Mouse (Mus musculus) gastrocnemius, postnatal 36 days (tissue): Measurements from ENCODE around the gene Olfr846. TPM values are rescaled to one million over a fixed set of nuclear protein-coding genes. Genes with fewer than 3 reads are reported as not detected.

ENCODE experiments used
- DNase-seq, 2 experiments: peaks; one replicate each; pipeline ENCODE4 v3.0.0; 2022
- intact Hi-C: fragments of 180-260 bp; cut with DNase I; formaldehyde crosslinking; loops from one replicate; pipeline ENCODE4 v1.15.1; 2025
- long read RNA-seq, 2 experiments: library from polyadenylated mRNA; stranded (forward); transcript quantifications; one replicate each; pipeline ENCODE4 v2.0.0; 2021
- total RNA-seq, 2 experiments: library from RNA; stranded (reverse); gene quantifications; 2 replicates each; pipeline ENCODE4 v1.2.3; 2021

Olfr846 gene
- total RNA-seq, result not detected
- long read RNA-seq, experiment 1, result 0 reads
- long read RNA-seq, experiment 2, result 0 reads

GRCm38 (mm10) chr9:19363905-19364304, at the start of gene Olfr846:
Olfr846 (minus strand) TSS chr9:19364005.
- DNase-seq, result no peak
- intact Hi-C loops, result no loop called here

- intact Hi-C loops, result no loop called here
- DNase-seq, result no peak
These were observed 14.8 kb upstream of the Olfr846 start, which contains the start of gene Olfr847 for GRCm38 (mm10) chr9:19378569-19378968. Olfr847 (minus strand) TSS chr9:19378669.

- intact Hi-C loops, result loop anchor here (10.0 kb wide), 1 partner anchor 1711 kb away; no protein-coding TSS in a partner anchor
- no peak for DNase-seq
These were observed 27.6 kb downstream of the Olfr846 start, which contains the start of gene Olfr845 for GRCm38 (mm10) chr9:19336157-19336556. Olfr845 (plus strand) TSS chr9:19336457.

- no peak for DNase-seq
- intact Hi-C loops, result no loop called here
These were observed 47.8 kb downstream of the Olfr846 start, which contains the start of gene Olfr844 for GRCm38 (mm10) chr9:19316047-19316446. Olfr844 (plus strand) TSS chr9:19316347.

Other genes with a start within 250 kb of the Olfr846 start
- not detected for gene Olfr836, start 243.6 kb downstream of the Olfr846 start, total RNA-seq
- gene Olfr837, start 227.7 kb downstream of the Olfr846 start, total RNA-seq, result not detected
- gene Olfr839-ps1, start 186.7 kb downstream of the Olfr846 start, total RNA-seq, result not detected
- gene Olfr843, start 112.0 kb downstream of the Olfr846 start, total RNA-seq, result not detected
- gene Olfr844, start 47.7 kb downstream of the Olfr846 start, total RNA-seq, result not detected
- not detected for gene Olfr845, start 27.5 kb downstream of the Olfr846 start, total RNA-seq
- not detected for gene Olfr847, start 14.7 kb upstream of the Olfr846 start, total RNA-seq
- gene Olfr849, start 76.3 kb upstream of the Olfr846 start, total RNA-seq, result not detected
- not detected for gene Olfr850, start 114.2 kb upstream of the Olfr846 start, total RNA-seq
- gene Olfr851, start 129.3 kb upstream of the Olfr846 start, total RNA-seq, result not detected
- not detected for gene Olfr853, start 177.1 kb upstream of the Olfr846 start, total RNA-seq
- not detected for gene Olfr854, start 203.4 kb upstream of the Olfr846 start, total RNA-seq
- not detected for gene Olfr855, start 218.6 kb upstream of the Olfr846 start, total RNA-seq